Mouse (Mus musculus) liver, embryonic 14.5 days (tissue): ENCODE data around the gene Fbln1. TPM values are rescaled to one million over a fixed set of nuclear protein-coding genes. Genes with fewer than 3 reads are reported as not detected.

Experiments used
- ATAC-seq: fragments of 200-750 bp; cut with Nextera tagmentation; 2 replicates; pipeline ENCODE4 v1.8.0; 2017; ENCODE audit warnings: moderate number of reproducible peaks, mild to moderate bottlenecking, moderate library complexity; ENCODE audit not compliant: insufficient read depth
- DNase-seq, 3 experiments: peaks; one replicate each; pipeline ENCODE4 v3.0.0-alpha.2; 2012 to 2013; ENCODE audit warnings: low read depth in 3 of 3, low spot score in 3 of 3
- H3K27ac ChIP-seq: fragments of 300-500 bp; sonication (generic); 2 replicates; pipeline ENCODE4 v1.5.1; 2014; ENCODE audit warnings: moderate library complexity, mild to moderate bottlenecking, control low read depth, inconsistent platforms
- H3K27me3 ChIP-seq: fragments of 300-500 bp; sonication (generic); 2 replicates; pipeline ENCODE4 v1.6.1; 2014; ENCODE audit warnings: mild to moderate bottlenecking, low read length, moderate library complexity; ENCODE audit not compliant: control insufficient read depth, insufficient read depth
- H3K36me3 ChIP-seq: fragments of 300-500 bp; sonication (generic); replicated peaks from 2 replicates; pipeline ENCODE4 v1.6.1; 2014; ENCODE audit warnings: low read depth; ENCODE audit not compliant: control insufficient read depth, insufficient read depth
- H3K4me1 ChIP-seq, 2 experiments: fragments of 200-500 bp in 1 of 2; fragments of 300-500 bp in 1 of 2; sonication (generic) in 1 of 2; replicated peaks; 2 replicates each; pipeline ENCODE4 v1.6.1; 2012 to 2014; ENCODE audit warnings: antibody characterized with exemption in 1 of 2, inconsistent platforms in 1 of 2, low read length in 1 of 2; ENCODE audit not compliant: control insufficient read depth in 2 of 2, insufficient read depth in 2 of 2
- H3K4me2 ChIP-seq: fragments of 300-500 bp; sonication (generic); 2 replicates; pipeline ENCODE4 v1.6.1; 2014; ENCODE audit warnings: low read depth, mild to moderate bottlenecking, control low read depth, moderate library complexity
- H3K4me3 ChIP-seq, 2 experiments: fragments of 200-500 bp in 1 of 2; fragments of 300-500 bp in 1 of 2; sonication (generic) in 1 of 2; 2 replicates each; pipeline ENCODE4 v1.5.1; 2012 to 2014; ENCODE audit warnings: low read depth in 2 of 2, low read length in 2 of 2, mild to moderate bottlenecking in 2 of 2, control low read depth in 1 of 2, inconsistent platforms in 1 of 2, moderate library complexity in 1 of 2; ENCODE audit not compliant: insufficient read depth in 1 of 2
- H3K9ac ChIP-seq: fragments of 300-500 bp; sonication (generic); replicated peaks from 2 replicates; pipeline ENCODE4 v1.6.1; 2014; ENCODE audit warnings: mild to moderate bottlenecking, control low read depth, moderate library complexity
- H3K9me3 ChIP-seq: fragments of 300-500 bp; sonication (generic); 2 replicates; pipeline ENCODE4 v1.6.1; 2016; ENCODE audit warnings: low read length, mixed read lengths; ENCODE audit not compliant: control insufficient read depth
- CTCF ChIP-seq: IDR thresholded peaks from 2 replicates; pipeline ENCODE4 v1.5.1; 2016; ENCODE audit warnings: antibody characterized with exemption, low read depth, control low read depth
- EP300 ChIP-seq: IDR thresholded peaks from 2 replicates; pipeline ENCODE4 v1.6.1; 2016; ENCODE audit warnings: antibody characterized with exemption, low read depth
- WGBS: fragments of 180-500 bp; shearing (Covaris S2); extraction: QIAGEN DNeasy Blood & Tissue Kit; methylation state at CpG from one replicate; pipeline ENCODE4 v1.1.7; 2014; ENCODE audit not compliant: insufficient replicate concordance; 5-methylcytosine and 5-hydroxymethylcytosine counted together
- polyA plus RNA-seq, 2 experiments: library from polyadenylated mRNA; depleted of rRNA in 1 of 2; stranded (reverse) in 1 of 2; unstranded in 1 of 2; fragments of >200 nt; fragmentation: Nextera tagmentation in 1 of 2; extraction: Ambion mirVana in 1 of 2; gene quantifications; 2 replicates each; pipeline versions ENCODE4 v1.2.1 to v1.2.3; 2012 to 2014

The Fbln1 gene
- polyA plus RNA-seq, 2 experiments: 4.9 to 5.4 TPM

GRCm38 (mm10) chr15:85220371-85220770 lies 14.6 kb downstream of the Fbln1 start:
- no peak overlapping the region for H3K27ac ChIP-seq
- DNase-seq: no peak
- no peak overlapping the region for H3K9ac ChIP-seq
- TF ChIP-seq CTCF: no peak
- TF ChIP-seq EP300: no peak
- 57% methylated on average over 6 of the region's 6 CpGs for WGBS
- H3K4me2 ChIP-seq: no peak overlapping the region
- H3K9me3 ChIP-seq: no peaks in the 10 kb centered on the region; the same call in 1 of the 2 replicates
- no peaks in the 10 kb centered on the region for H3K27me3 ChIP-seq
- H3K4me3 ChIP-seq: no peak overlapping the region
- no peaks in the 10 kb centered on the region for H3K36me3 ChIP-seq
- H3K4me1 ChIP-seq: no peaks in the 10 kb centered on the region
- no peak for ATAC-seq

GRCm38 (mm10) chr15:85221115-85221854 lies 15.5 kb downstream of the Fbln1 start:
- 53% methylated on average over 12 of the region's 12 CpGs for WGBS

GRCm38 (mm10) chr15:85225693-85226092 lies 19.9 kb downstream of the Fbln1 start:
- H3K27ac ChIP-seq: no peak overlapping the region
- ATAC-seq (no peak), DNase-seq (no peak)
- no peak overlapping the region for H3K9ac ChIP-seq
- peaks cover 0 to 6% of the 10 kb centered on the region in 2 experiments; a peak in 1 of 4 replicates for H3K4me1 ChIP-seq
- H3K36me3 ChIP-seq: no peaks in the 10 kb centered on the region
- TF ChIP-seq EP300: no peak
- TF ChIP-seq CTCF: no peak
- H3K9me3 ChIP-seq: no peaks in the 10 kb centered on the region
- 71% methylated on average over 3 of the region's 3 CpGs for WGBS
- no peaks in the 10 kb centered on the region for H3K27me3 ChIP-seq
- no peak overlapping the region for H3K4me3 ChIP-seq
- H3K4me2 ChIP-seq: no peak overlapping the region

More at GRCm38 (mm10) chr15:85221115-85221854, 15.5 kb downstream of the Fbln1 start:
- H3K27ac ChIP-seq: no peak overlapping the region
- H3K4me3 ChIP-seq: no peak overlapping the region
- no peaks in the 10 kb centered on the region for H3K36me3 ChIP-seq
- no peak for ATAC-seq
- no peak overlapping the region for H3K4me2 ChIP-seq
- TF ChIP-seq EP300: no peak
- no peak for TF ChIP-seq CTCF
- no peak overlapping the region for H3K9ac ChIP-seq
- H3K4me1 ChIP-seq: no peaks in the 10 kb centered on the region
- H3K27me3 ChIP-seq: no peaks in the 10 kb centered on the region
- H3K9me3 ChIP-seq: no peaks in the 10 kb centered on the region
- no peak for DNase-seq

- Histone ChIP-seq H3K9me3 (no peaks in the 10 kb centered on the region), H3K9ac (no peak overlapping the region), H3K4me2 (no peak overlapping the region), H3K4me3 (no peak overlapping the region), H3K27ac (no peak overlapping the region), H3K4me1 (peaks cover 0 to 7% of the 10 kb centered on the region in 2 experiments; a peak in 1 of 4 replicates), H3K27me3 (no peaks in the 10 kb centered on the region), H3K36me3 (no peaks in the 10 kb centered on the region)
- ATAC-seq (no peak), DNase-seq (no peak)
- TF ChIP-seq EP300 (no peak), CTCF (no peak)
- 66% methylated on average over 7 of the region's 7 CpGs for WGBS
These were observed 21.1 kb downstream of the Fbln1 start for GRCm38 (mm10) chr15:85226841-85227240.

- no peak overlapping the region for H3K4me2 ChIP-seq
- H3K4me1 ChIP-seq: peaks cover 0 to 8% of the 10 kb centered on the region in 2 experiments; a peak in 1 of 4 replicates
- no peaks in the 10 kb centered on the region for H3K9me3 ChIP-seq
- ATAC-seq (no peak), DNase-seq (no peak)
- H3K9ac ChIP-seq: no peak overlapping the region
- no peak overlapping the region for H3K4me3 ChIP-seq
- no peak for TF ChIP-seq EP300
- TF ChIP-seq CTCF: no peak
- no peaks in the 10 kb centered on the region for H3K36me3 ChIP-seq
- H3K27me3 ChIP-seq: no peaks in the 10 kb centered on the region
- 73% methylated on average over 3 of the region's 3 CpGs for WGBS
- no peak overlapping the region for H3K27ac ChIP-seq
These were observed 22.8 kb downstream of the Fbln1 start for GRCm38 (mm10) chr15:85228568-85228967.
